Mouse (Mus musculus) midbrain, postnatal 0 days (tissue): ENCODE results near the gene Rsph1. TPM values are rescaled to one million over a fixed set of nuclear protein-coding genes. Genes with fewer than 3 reads are reported as not detected.

Source experiments
- ATAC-seq: fragments of 200-750 bp; cut with Nextera tagmentation; 2 replicates; pipeline ENCODE4 v1.8.0; 2017; ENCODE audit warnings: moderate number of reproducible peaks, mild to moderate bottlenecking, moderate TSS enrichment, moderate library complexity; ENCODE audit not compliant: low FRiP score
- DNase-seq: peaks from one replicate; pipeline ENCODE4 v3.0.0-alpha.2; 2015; ENCODE audit warnings: low spot score
- H3K27ac ChIP-seq: fragments of 300-500 bp; sonication (generic); 2 replicates; pipeline ENCODE4 v1.5.1; 2014; ENCODE audit warnings: low read depth, mild to moderate bottlenecking, low read length, mixed read lengths
- H3K27me3 ChIP-seq: fragments of 300-500 bp; sonication (generic); 2 replicates; pipeline ENCODE4 v1.6.1; 2014; ENCODE audit warnings: low read length, control low read depth, mixed read lengths; ENCODE audit not compliant: insufficient read depth
- H3K36me3 ChIP-seq: fragments of 300-500 bp; sonication (generic); 2 replicates; pipeline ENCODE4 v1.6.1; 2014; ENCODE audit warnings: low read length, control low read depth, mixed read lengths; ENCODE audit not compliant: insufficient read depth
- H3K4me1 ChIP-seq: fragments of 300-500 bp; sonication (generic); 2 replicates; pipeline ENCODE4 v1.6.1; 2014; ENCODE audit warnings: mild to moderate bottlenecking, control low read depth, antibody characterized with exemption, low read length, mixed read lengths; ENCODE audit not compliant: insufficient read depth
- H3K4me2 ChIP-seq: fragments of 300-500 bp; sonication (generic); 2 replicates; pipeline ENCODE4 v1.6.1; 2014; ENCODE audit warnings: low read depth, mild to moderate bottlenecking, low read length, mixed read lengths; ENCODE audit not compliant: poor library complexity, severe bottlenecking
- H3K4me3 ChIP-seq: fragments of 300-500 bp; sonication (generic); 2 replicates; pipeline ENCODE4 v1.5.1; 2014; ENCODE audit warnings: low read depth, mild to moderate bottlenecking, low read length, moderate library complexity
- H3K9ac ChIP-seq: fragments of 300-500 bp; sonication (generic); replicated peaks from 2 replicates; pipeline ENCODE4 v1.6.1; 2014; ENCODE audit warnings: mild to moderate bottlenecking, low read length, moderate library complexity, mixed read lengths; ENCODE audit not compliant: poor library complexity, severe bottlenecking
- H3K9me3 ChIP-seq: fragments of 300-500 bp; sonication (generic); 2 replicates; pipeline ENCODE4 v1.6.1; 2016; ENCODE audit warnings: low read length, control low read depth
- CTCF ChIP-seq: IDR thresholded peaks from 2 replicates; pipeline ENCODE4 v1.5.1; 2016; ENCODE audit warnings: antibody characterized with exemption, mild to moderate bottlenecking
- WGBS: fragments of 180-500 bp; shearing (Covaris S2); extraction: QIAGEN DNeasy Blood & Tissue Kit; methylation state at CpG from one replicate; pipeline ENCODE4 v1.1.7; 2014; 5-methylcytosine and 5-hydroxymethylcytosine counted together
- polyA plus RNA-seq: library from polyadenylated mRNA; unstranded; fragments of >200 nt; fragmentation: Nextera tagmentation; extraction: Ambion mirVana; gene quantifications from 2 replicates; pipeline ENCODE4 v1.2.1, GENCODE M21; 2015
- total RNA-seq: library from RNA; depleted of rRNA; stranded (reverse); fragments of >200 nt; gene quantifications from 2 replicates; pipeline ENCODE4 v1.2.3, GENCODE M21; 2014

The Rsph1 gene
- total and polyA plus RNA-seq, 2 experiments from 2014 or later: 2.8 to 8.5 TPM

DNA sequence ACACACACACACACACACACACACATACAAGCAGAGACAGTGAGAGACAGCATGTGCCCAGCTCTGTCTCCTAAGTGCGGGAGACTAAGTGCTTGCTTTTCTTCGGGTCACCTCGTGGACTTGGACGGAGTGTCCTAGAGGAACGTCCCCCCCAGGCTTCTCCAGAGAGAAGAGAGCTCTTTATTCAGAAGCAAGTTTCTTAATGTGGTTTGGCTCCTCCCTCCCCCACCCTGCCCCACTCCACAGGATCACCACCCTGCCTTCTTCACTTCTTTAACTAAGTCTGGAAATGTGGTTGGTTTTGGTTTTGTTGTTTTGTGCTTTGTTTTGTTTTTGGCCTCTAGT, 28.6 kb upstream of the Rsph1 start:
- Histone ChIP-seq H3K4me3 (no peak overlapping the region), H3K9me3 (no peaks in the 10 kb centered on the region), H3K4me2 (no peak overlapping the region), H3K27ac (no peak overlapping the region), H3K9ac (no peak overlapping the region), H3K27me3 (no peaks in the 10 kb centered on the region), H3K36me3 (no peaks in the 10 kb centered on the region), H3K4me1 (no peaks in the 10 kb centered on the region)
- WGBS: 74% methylated on average over 5 of the region's 5 CpGs
- DNase-seq (no peak), ATAC-seq (no peak)
- TF ChIP-seq CTCF: no peak

DNA sequence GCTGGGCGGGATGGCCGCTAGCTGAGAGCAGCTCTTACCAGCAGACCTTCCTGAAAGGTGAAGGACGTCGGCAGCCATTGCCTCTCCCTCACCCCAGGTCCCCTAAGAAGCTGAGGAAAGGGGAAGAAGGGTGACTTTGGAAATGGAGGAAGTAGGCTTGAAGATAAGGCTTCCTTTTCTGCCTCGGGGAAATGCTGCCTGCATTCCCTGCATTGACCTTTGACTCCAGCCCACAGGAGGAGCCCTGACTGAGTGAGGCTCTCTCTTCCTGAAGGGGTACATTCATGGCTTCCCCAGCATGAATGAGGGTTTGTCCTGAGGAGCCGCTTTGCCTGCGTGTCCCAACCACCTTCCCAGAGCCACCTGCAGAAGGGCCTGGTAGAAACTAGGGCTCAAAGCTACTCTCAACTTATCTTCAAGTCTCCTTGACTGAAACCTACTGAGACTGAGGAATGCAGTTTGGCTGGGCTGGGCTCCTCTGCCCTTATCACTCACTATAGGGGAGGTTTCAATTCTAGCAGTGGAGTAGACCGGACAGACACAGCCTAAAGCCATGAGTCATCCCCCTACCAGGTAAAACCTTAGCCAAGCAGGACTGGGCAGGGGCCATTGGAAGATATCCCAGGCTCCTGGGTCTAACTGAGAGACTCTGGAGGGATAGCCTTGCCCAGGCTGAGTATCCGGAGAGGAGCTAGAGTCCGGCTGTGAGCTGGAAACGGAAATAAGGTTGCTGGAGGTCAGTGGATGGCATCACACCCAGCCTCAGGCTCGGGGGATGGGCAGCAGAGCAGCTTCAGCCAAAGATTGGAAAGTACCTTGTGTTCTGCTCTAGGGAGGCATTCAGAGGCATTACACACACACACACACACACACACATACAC, 28.0 kb upstream of the Rsph1 start:
- Histone ChIP-seq H3K27ac (no peak overlapping the region), H3K4me1 (no peaks in the 10 kb centered on the region), H3K4me2 (no peak overlapping the region), H3K4me3 (no peak overlapping the region), H3K9ac (no peak overlapping the region), H3K27me3 (no peaks in the 10 kb centered on the region), H3K36me3 (no peaks in the 10 kb centered on the region), H3K9me3 (no peaks in the 10 kb centered on the region)
- no peak for TF ChIP-seq CTCF
- DNase-seq: no peak
- WGBS: 65% methylated on average over 12 of the region's 12 CpGs
- no peak for ATAC-seq

DNA sequence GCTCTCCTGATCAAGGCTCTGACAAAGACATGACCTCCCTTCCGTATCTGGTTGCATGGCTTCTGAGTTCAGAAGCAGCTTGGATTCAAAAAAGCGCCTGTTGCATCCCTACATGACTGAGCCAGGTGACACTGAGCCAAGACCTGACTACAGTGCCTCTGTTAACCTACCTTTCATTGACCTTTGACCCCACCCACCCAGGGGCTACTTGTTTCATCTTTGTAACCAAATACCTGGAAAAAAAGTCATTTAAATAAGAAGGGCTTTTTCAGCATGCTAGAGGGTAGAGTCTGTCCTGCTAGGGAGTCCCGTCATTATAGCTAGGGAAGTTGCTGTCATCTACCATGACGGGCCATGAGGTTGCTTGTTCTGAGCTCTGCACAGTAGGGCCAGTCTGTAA, 26.2 kb upstream of the Rsph1 start:
- Histone ChIP-seq H3K27me3 (no peaks in the 10 kb centered on the region), H3K9me3 (no peaks in the 10 kb centered on the region), H3K4me2 (no peak overlapping the region), H3K4me3 (no peak overlapping the region), H3K27ac (no peak overlapping the region), H3K4me1 (no peaks in the 10 kb centered on the region), H3K36me3 (no peaks in the 10 kb centered on the region), H3K9ac (no peak overlapping the region)
- 92% methylated on average over 4 of the region's 4 CpGs for WGBS
- TF ChIP-seq CTCF: no peak
- no peak for DNase-seq
- no peak for ATAC-seq

DNA sequence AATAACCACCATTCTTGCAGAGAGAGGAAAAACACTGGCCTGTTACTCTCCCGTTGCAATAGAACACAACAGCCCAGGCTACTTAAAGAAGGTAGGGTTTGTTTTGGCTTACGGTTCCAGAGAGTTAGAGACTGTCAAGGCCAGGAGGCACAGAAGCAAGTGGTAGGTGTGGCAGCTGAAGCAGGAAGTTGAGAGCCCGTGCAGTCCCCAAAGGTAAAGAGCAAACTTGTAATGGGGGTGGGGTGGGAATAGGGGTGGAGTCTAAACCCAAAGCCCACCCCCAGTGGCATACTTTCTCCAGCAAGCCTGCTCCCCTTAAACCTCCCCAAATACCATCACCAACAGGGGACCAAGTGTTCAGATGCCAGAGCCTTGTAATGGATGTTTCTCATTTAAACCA, 23.6 kb upstream of the Rsph1 start:
- no peak overlapping the region for H3K4me2 ChIP-seq
- peaks cover 7% of the 10 kb centered on the region for H3K4me1 ChIP-seq
- no peak overlapping the region for H3K27ac ChIP-seq
- H3K9ac ChIP-seq: no peak overlapping the region
- no peaks in the 10 kb centered on the region for H3K9me3 ChIP-seq
- DNase-seq: no peak
- no peak for TF ChIP-seq CTCF
- H3K27me3 ChIP-seq: no peaks in the 10 kb centered on the region
- no peaks in the 10 kb centered on the region for H3K36me3 ChIP-seq
- no peak overlapping the region for H3K4me3 ChIP-seq
- 85% methylated on average over 3 of the region's 3 CpGs for WGBS
- ATAC-seq: no peak

DNA sequence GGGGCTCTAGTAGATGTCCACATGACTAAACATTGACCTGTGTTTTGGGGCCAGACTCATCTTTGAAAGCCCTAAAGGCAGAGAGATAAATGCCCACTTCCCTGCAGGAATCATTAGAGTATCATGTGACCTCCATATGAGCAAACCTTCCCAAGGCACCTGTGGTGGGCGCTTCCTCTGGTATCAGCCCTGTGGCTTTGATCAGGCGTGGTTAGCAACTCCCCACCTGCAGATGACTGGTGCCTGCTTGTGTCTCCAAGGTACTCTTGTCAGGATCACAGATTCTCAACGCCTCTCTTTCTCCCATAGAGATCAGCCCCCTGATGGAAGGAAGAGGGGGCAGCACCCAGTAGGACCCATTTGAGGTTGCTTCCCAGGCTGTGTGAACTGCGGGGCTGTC, 22.8 kb upstream of the Rsph1 start:
- Histone ChIP-seq H3K36me3 (no peaks in the 10 kb centered on the region), H3K27ac (no peak overlapping the region), H3K9ac (no peak overlapping the region), H3K4me2 (no peak overlapping the region), H3K9me3 (no peaks in the 10 kb centered on the region), H3K4me1 (peaks cover 13% of the 10 kb centered on the region), H3K4me3 (no peak overlapping the region), H3K27me3 (no peaks in the 10 kb centered on the region)
- no peak for DNase-seq
- no peak for TF ChIP-seq CTCF
- WGBS: 94% methylated on average over 4 of the region's 4 CpGs
- ATAC-seq: no peak

DNA sequence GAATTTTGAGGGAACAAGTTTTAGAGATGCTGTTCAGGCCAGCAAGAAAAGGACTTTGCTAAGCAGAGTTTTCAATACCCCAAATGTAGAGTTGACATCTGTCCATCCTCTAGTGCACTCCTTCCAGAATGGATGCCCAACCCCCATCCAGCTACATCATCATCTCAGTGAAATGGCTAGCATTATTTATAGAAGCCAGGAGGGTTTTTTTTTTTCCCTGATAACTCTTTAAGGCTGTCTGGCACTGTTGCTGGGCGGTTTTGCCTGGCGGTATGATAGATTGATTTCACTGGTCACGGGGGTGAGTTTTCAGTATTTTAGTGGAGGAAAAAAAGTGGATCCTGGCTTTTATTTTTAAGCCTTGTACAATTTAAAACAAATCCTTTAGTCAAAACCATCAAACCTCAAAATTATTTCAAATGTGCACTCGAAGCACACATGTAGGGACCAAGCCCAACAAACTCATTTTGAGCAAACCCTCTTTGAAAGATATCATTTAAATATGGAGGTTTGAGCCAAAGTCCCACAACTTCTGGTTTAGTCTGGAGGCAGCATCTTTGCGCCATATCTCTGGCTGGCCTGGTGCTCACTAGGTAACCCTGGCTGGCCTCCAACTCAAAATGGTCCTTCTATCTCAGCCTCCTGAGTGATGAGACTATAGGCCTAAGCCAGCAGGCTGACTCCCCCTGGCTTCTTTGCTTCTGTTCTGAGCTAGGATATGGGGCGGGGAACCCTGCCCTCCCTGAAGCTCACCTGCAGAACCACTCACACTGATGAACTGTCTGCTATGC, 21.4 kb upstream of the Rsph1 start:
- Histone ChIP-seq H3K27ac (no peak overlapping the region), H3K36me3 (no peaks in the 10 kb centered on the region), H3K27me3 (no peaks in the 10 kb centered on the region), H3K9ac (no peak overlapping the region), H3K4me2 (no peak overlapping the region), H3K9me3 (no peaks in the 10 kb centered on the region), H3K4me3 (no peak overlapping the region), H3K4me1 (peaks cover 13% of the 10 kb centered on the region)
- 95% methylated on average over 6 of the region's 6 CpGs for WGBS
- ATAC-seq: no peak
- TF ChIP-seq CTCF: no peak
- DNase-seq: no peak
